Mouse (Mus musculus) c-Kit-positive CD71-positive TER-119-positive erythroid progenitor cells, embryonic 14.5 days (primary cell): ENCODE measurements around the gene Zfp148.
A peak's percentile ranks its signal among the peaks of the same experiment; 100 is the strongest.
"Not testable (repeated sequence)": the region's sequence is repeated elsewhere in the genome, so short reads cannot be mapped to it uniquely, and the experiment has no call there.

ENCODE experiments used
- DNase-seq: peaks from one replicate; pipeline ENCODE4 v3.0.0-alpha.2; 2013; ENCODE audit warnings: low spot score

The Zfp148 gene

GRCm38 (mm10) chr16:33381614-33382245 lies 1.1 kb downstream of the Zfp148 start:
- DNase-seq = peak; percentile 26

- no peak for DNase-seq
Measured at GRCm38 (mm10) chr16:33382341-33382740, 1.7 kb downstream of the Zfp148 start.

GRCm38 (mm10) chr16:33383584-33383983 lies 2.9 kb downstream of the Zfp148 start:
- no peak for DNase-seq

GRCm38 (mm10) chr16:33384057-33384456 lies 3.4 kb downstream of the Zfp148 start:
- not testable (repeated sequence) for DNase-seq

DNA sequence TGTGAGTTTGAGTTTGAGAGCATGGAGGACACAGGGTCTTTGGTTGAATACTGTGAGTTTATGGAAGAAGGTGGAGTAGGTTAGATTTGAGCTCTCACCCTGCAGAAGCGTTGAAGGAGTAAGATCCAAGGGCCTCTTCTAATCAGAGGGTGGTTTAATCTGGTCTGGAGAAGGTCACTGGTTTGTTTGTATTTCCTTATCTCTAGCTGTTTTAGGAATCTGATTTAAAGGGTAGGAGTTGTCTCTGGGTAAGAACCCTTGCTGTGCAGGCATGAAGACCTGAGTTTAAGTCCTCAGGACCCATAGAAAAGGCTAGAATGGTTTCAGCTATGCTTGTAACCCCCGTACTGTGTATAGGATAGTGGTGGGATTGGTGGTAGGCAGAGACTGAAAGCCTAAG lies 6.4 kb downstream of the Zfp148 start:
- no peak for DNase-seq

DNA sequence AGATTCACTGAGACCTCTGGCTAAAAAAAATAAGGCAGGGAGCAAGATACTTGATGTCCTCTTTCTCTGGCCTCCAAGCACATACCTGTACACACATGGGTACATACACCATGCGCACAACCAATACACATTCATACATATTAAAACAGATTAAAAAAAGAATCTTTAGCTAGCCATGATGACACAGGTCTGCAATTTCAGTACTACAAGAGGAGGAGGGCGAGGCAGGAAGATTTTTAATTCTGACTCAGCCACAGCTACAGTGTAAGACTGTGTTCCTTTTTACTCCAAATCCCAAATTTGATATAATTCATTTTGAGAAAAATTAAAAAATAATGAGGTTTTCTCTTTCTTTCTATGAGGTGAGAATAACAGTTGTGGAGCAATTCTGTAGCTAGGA lies 6.8 kb downstream of the Zfp148 start:
- DNase-seq = no peak

- DNase-seq = peak; percentile 69
Measured at GRCm38 (mm10) chr16:33399913-33400782, 19.5 kb downstream of the Zfp148 start.

DNA sequence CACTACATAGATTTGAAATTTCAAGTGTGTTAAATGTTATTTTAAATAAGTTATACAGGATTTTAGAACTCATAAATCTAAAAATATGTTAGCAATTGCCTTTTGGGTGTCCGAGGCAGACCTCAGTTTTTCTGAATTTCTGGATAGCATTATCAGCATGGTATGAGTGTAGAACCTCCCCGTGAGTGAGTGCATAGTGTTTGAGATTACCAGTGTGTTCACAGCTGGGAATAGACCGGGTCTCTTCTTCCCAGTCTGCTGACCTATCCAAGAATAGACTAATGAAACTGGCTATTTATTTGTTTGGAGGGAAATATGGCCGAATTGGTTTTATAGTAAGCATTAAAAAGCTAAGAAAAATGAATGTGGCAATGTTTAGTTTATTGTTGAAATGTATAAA lies 20.3 kb downstream of the Zfp148 start:
- peak; percentile 44 for DNase-seq

GRCm38 (mm10) chr16:33403258-33403657 lies 22.6 kb downstream of the Zfp148 start:
- DNase-seq = no peak

DNA sequence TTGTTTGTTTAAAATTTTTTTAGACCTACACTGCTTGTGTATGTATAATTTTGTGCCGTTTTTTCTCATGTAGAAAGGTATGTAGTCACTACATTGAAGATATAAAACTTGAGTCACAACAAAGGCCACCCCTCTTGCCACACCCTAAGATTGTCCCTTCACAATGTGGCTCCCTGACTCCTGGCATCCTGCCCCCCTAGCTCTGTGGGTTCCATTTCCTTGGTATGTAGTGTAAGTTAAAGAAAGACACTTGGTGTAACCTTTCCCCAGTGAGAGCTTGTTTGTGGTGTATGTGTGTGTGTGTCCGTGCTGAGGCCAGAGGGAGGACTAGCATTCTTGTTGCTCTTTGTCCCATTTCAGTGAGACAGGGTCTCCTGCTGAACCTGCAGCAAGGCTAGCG lies 23.4 kb downstream of the Zfp148 start:
- no peak for DNase-seq

GRCm38 (mm10) chr16:33405487-33405886 lies 24.9 kb downstream of the Zfp148 start:
- DNase-seq = no peak

- DNase-seq = no peak
Measured at GRCm38 (mm10) chr16:33410151-33410550, 29.5 kb downstream of the Zfp148 start.

GRCm38 (mm10) chr16:33410605-33411004 lies 30.0 kb downstream of the Zfp148 start:
- DNase-seq = no peak

- DNase-seq = no peak
Measured at GRCm38 (mm10) chr16:33414191-33414590, 33.6 kb downstream of the Zfp148 start.

DNA sequence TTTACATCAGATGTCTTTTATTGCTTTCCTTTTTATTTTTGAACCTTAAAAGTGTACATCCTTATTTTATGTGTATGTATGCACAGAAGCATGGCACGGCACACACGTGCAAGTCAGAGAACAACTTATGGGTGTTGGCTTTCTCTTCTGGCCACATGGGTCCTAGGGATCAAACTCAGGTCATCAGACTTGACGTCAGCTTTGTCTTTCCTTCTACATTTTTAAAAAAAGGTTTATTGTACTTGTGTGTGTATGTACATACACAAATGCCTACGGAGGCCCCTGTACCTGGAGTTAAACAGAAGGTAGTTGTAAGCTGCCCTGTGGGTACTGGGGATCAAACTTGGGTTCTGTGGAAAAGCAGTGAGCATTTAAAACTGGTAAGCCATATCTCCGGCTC lies 35.0 kb downstream of the Zfp148 start:
- no peak for DNase-seq

- no peak for DNase-seq
Measured at GRCm38 (mm10) chr16:33428327-33428726, 47.7 kb downstream of the Zfp148 start.

DNA sequence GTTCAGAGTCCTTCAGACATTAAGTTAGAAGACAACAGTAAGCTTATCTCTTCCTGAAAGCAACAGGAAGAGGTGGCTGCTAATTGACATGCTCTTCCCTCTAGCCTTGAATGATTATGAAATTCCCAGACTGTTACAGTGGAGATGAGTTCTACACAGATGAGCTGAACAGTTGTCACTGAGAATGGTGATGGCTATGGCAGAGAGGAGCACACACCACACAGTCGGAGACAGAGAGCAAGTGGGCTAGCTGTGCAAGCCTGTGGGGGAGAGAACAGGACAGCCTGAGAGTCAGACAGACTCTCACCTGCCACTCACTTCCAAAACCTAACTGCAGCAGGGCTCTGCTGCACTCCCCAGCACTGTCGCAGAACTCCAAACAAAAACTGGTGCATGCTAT lies 51.0 kb downstream of the Zfp148 start:
- DNase-seq = no peak

DNA sequence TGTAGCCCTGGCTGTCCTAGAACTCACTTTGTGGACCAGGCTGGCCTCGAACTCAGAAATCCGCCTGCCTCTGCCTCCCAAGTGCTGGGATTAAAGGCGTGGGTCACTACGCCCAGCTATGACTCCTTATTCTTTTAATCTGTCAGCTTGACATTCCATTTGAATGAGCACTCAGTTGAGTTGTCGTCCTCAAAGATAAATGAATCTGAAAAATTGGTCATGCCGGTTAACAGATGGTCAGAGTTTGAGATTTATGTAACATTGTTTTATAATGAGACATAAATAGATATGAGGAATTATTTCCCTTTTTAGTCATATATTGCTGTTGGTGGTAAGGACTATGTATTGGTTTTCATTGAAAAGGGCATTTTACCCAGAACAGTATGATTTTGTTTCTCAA lies 60.4 kb downstream of the Zfp148 start:
- no peak for DNase-seq

GRCm38 (mm10) chr16:33446830-33447229 lies 66.2 kb downstream of the Zfp148 start:
- no peak for DNase-seq

GRCm38 (mm10) chr16:33453826-33454225 lies 73.2 kb downstream of the Zfp148 start:
- no peak for DNase-seq

DNA sequence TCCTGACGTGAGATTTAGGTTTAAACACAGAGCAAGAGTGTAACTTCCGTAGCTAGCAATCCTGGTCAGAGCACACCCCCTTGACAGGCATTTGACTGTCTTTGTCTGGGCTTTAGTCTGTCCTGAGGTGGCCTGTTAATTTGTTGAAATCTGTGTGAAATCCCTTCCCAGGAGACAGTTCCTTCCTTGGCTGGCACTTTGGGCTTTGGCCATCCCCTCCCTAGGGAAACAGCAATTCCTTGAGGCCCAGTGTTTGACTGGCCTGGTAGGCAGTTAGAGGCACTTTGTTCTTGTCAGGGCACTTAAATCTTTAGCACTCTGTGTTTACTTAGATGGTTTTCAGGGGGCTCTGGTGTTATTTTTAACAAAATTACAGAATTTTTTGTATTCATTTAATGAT lies 73.7 kb downstream of the Zfp148 start:
- DNase-seq = no peak

GRCm38 (mm10) chr16:33455263-33455910 lies 74.8 kb downstream of the Zfp148 start:
- no peak for DNase-seq

DNA sequence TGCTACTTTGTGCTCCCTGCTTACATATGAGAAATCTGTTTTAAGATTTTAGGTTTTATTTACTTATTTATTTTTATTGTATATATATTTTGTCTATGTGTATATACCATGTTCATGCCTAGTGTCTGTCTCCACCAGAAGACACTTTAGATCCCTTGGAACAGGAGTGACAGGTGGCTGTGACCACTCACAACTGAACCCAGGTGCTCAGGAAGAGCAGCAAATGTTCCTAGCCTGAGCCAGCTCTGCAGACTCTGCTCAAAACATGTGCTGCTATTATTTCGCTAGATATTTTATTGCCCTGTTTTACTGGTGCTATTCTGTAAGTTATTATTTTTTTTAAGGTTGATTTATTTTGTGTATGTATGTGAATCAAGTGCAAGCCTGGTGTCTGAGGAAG lies 78.5 kb downstream of the Zfp148 start:
- DNase-seq = no peak
